Mouse (Mus musculus): ENCODE results near the gene Myocd.

DNA sequence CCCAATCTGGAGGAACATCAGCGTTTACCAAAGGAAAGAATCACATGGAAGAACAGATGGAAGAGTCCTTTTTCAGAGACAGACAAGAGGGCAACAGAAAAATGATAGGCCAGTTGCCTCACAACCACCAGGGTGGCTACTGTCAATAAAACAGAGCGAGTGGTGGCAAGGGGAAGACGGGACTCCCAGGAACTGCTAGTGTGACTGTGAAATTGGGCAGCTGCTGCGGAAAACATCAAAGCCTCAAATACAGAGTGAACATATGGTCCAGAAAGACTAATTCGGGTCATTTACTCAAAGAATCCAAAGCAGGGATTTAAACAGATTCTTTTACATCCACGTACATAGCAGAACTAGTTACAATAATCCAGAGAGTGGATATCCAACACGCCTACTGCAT lies 29.3 kb downstream of the Myocd start:
- no peak for TF ChIP-seq TCF3 (IDR thresholded peaks at IDR 0.05; ENCODE audit: insufficient read length, low read depth)
- TF ChIP-seq POLR2A (IDR thresholded peaks at IDR 0.05; ENCODE audit: insufficient read length, low read depth), result no peak
- no peak for TF ChIP-seq POLR2AphosphoS2 (IDR thresholded peaks at IDR 0.05; ENCODE audit: insufficient read length, low read depth)
- TF ChIP-seq MYOG (IDR thresholded peaks at IDR 0.05; ENCODE audit: control insufficient read depth in 1 of 3, insufficient read depth in 1 of 3, insufficient read length in 2 of 3, low read depth in 2 of 3), result no peak
- TF ChIP-seq SRF (IDR thresholded peaks at IDR 0.05; ENCODE audit: control insufficient read depth, insufficient read length, low read depth), result no peak
- TF ChIP-seq USF1 (IDR thresholded peaks at IDR 0.05; ENCODE audit: low read depth), result no peak
- TF ChIP-seq MAX (IDR thresholded peaks at IDR 0.05; ENCODE audit: low read depth), result no peak
- TF ChIP-seq E2F4 (IDR thresholded peaks at IDR 0.05; ENCODE audit: insufficient read depth), result no peak
- TF ChIP-seq TCF12 (IDR thresholded peaks at IDR 0.05; ENCODE audit: insufficient read depth, poor library complexity, severe bottlenecking), result no peak
- TF ChIP-seq MYOD1 (IDR thresholded peaks at IDR 0.05; ENCODE audit: control insufficient read depth in 1 of 3, insufficient read length in 2 of 3, low read depth in 2 of 3), result no peak
- no peak for TF ChIP-seq CEBPB (IDR thresholded peaks at IDR 0.05; ENCODE audit: insufficient read depth, poor library complexity, severe bottlenecking)
